Comparison of ENCODE assay signal across 18 mouse cellular contexts in genomic region chr3:141216999-141217398, GRCm38 (mm10). TPM values are rescaled to one million over a fixed set of nuclear protein-coding genes. Genes with fewer than 3 reads are reported as not detected.
A peak's percentile ranks its signal among the peaks of the same experiment; 100 is the strongest.
DNase-seq lines count a peak whose midpoint lies in the region; ATAC-seq lines count a peak whose summit lies in the region.
"Had no signal": no experiment of that assay in that cellular context is flagged by ENCODE, and none has a peak within 500 bp of the region (broad histone marks: within the 10 kb centered on the region; RNA-seq: fewer than 3 reads in every experiment).

No protein-coding gene starts in this region.

- H3K4me2 ChIP-seq in kidney, embryonic 16.5 days (replicated peaks; ENCODE audit: low read depth, low read length), result no peak overlapping the region
- no peak overlapping the region for H3K4me2 ChIP-seq in embryonic facial prominence, embryonic 11.5 days (ENCODE audit: low read depth, low read length)
- H3K4me2 ChIP-seq: heart, embryonic 13.5 days had no signal

- H3K9ac ChIP-seq in kidney, embryonic 16.5 days (replicated peaks; ENCODE audit: low read length), result no peak overlapping the region
- H3K9ac ChIP-seq in embryonic facial prominence, embryonic 11.5 days (replicated peaks; ENCODE audit: low read length), result no peak overlapping the region
- H3K9ac ChIP-seq: heart, embryonic 13.5 days had no signal

- H3K27ac ChIP-seq in kidney, embryonic 16.5 days (ENCODE audit: low read length), result no peak overlapping the region
- H3K27ac ChIP-seq in embryonic facial prominence, embryonic 11.5 days (replicated peaks; ENCODE audit: low read depth, low read length), result no peak overlapping the region
- H3K27ac ChIP-seq: gastrocnemius, adult 2 months; heart, embryonic 13.5 days; left cerebral cortex, adult 2 months had no signal

- no peaks in the 10 kb centered on the region for H3K27me3 ChIP-seq in kidney, embryonic 16.5 days (ENCODE audit: insufficient read depth, low read length)
- H3K27me3 ChIP-seq in embryonic facial prominence, embryonic 11.5 days (ENCODE audit: control insufficient read depth, insufficient read depth, low read length), result no peaks in the 10 kb centered on the region
- H3K27me3 ChIP-seq: heart, embryonic 13.5 days had no signal

- no peaks in the 10 kb centered on the region for H3K36me3 ChIP-seq in kidney, embryonic 16.5 days (ENCODE audit: insufficient read depth, low read length)
- H3K36me3 ChIP-seq in embryonic facial prominence, embryonic 11.5 days (replicated peaks; ENCODE audit: control insufficient read depth, insufficient read depth, low read depth, low read length), result no peaks in the 10 kb centered on the region
- H3K36me3 ChIP-seq: heart, embryonic 13.5 days had no signal

- no peak for ATAC-seq in kidney, embryonic 16.5 days (ENCODE audit: low FRiP score, low TSS enrichment)
- ATAC-seq in embryonic facial prominence, embryonic 11.5 days (replicated peaks; ENCODE audit: insufficient number of reproducible peaks, low FRiP score, low TSS enrichment, low read depth), result no peak

- H3K4me3 ChIP-seq in kidney, embryonic 16.5 days (ENCODE audit: low read length), result no peak overlapping the region
- H3K4me3 ChIP-seq in embryonic facial prominence, embryonic 11.5 days (ENCODE audit: low read depth, low read length), result no peak overlapping the region
- H3K4me3 ChIP-seq: gastrocnemius, adult 2 months; heart, embryonic 13.5 days; left cerebral cortex, adult 2 months had no signal

- no peaks in the 10 kb centered on the region for H3K9me3 ChIP-seq in kidney, embryonic 16.5 days (ENCODE audit: low read length)
- H3K9me3 ChIP-seq in embryonic facial prominence, embryonic 11.5 days (replicated peaks; ENCODE audit: control insufficient read depth, low read length), result no peaks in the 10 kb centered on the region
- H3K9me3 ChIP-seq: heart, embryonic 13.5 days had no signal

- no peaks in the 10 kb centered on the region for H3K4me1 ChIP-seq in kidney, embryonic 16.5 days (ENCODE audit: insufficient read depth, low read length)
- H3K4me1 ChIP-seq in embryonic facial prominence, embryonic 11.5 days (ENCODE audit: control insufficient read depth, insufficient read depth, low read length), result no peaks in the 10 kb centered on the region

- DNase-seq in embryo, embryonic 11 days, result peak; percentile 41
- DNase-seq in embryo, embryonic 10 days (ENCODE audit: low spot score), result no peak
- peak; percentile 16 to 26 for DNase-seq in kidney, postnatal 4 days
- peak; percentile 44 for DNase-seq in A20 (ENCODE audit: low read depth, low spot score)
- peak; percentile 53 for DNase-seq in embryonic facial prominence, embryonic 11.5 days (ENCODE audit: low spot score)
- DNase-seq in right cerebral cortex, postnatal 10 days (ENCODE audit: low spot score in 2 of 2), result no peak
- no peak for DNase-seq in spleen, postnatal 36 days (ENCODE audit: low spot score in 2 of 2)
- DNase-seq: cerebellum, postnatal 36 days; gastrocnemius, adult 2 months; lung, postnatal 4 days; right cerebral cortex, postnatal 4 days; thymus, postnatal 25 days had no signal

RNA-seq across cellular contexts. Expression of gene Pdha2, which starts 4.8 kb away (rescaled TPM):
- not detected in 2 replicates for polyA plus RNA-seq in kidney, embryonic 16.5 days (2015; fragmentation: Nextera tagmentation; extraction: Ambion mirVana)
- polyA plus RNA-seq in embryonic facial prominence, embryonic 11.5 days (2014; fragmentation: Nextera tagmentation; extraction: Ambion mirVana), result not detected in 2 replicates
- polyA plus RNA-seq: heart, embryonic 13.5 days; large intestine, adult 2 months; liver, adult 2 months; stomach, embryonic 14.5 days had no signal

Comparison
In these comparisons a context has a peak if more than half of its experiments do, and no peak if none do; other contexts are left out.
1. DNase-seq: peak in embryo, embryonic 11 days (single experiment), kidney, postnatal 4 days (2 of 2), A20 (single experiment) and embryonic facial prominence, embryonic 11.5 days (single experiment); none in embryo, embryonic 10 days (single experiment), right cerebral cortex, postnatal 10 days (0 of 2) and spleen, postnatal 36 days (0 of 2).